Mouse (Mus musculus) heart, embryonic 14.5 days (tissue): ENCODE results near the gene Rere. TPM values are rescaled to one million over a fixed set of nuclear protein-coding genes. Genes with fewer than 3 reads are reported as not detected.
"Not testable (repeated sequence)": the region's sequence is repeated elsewhere in the genome, so short reads cannot be mapped to it uniquely, and the experiment has no call there.

ENCODE experiments used
- ATAC-seq: fragments of 200-750 bp; cut with Nextera tagmentation; 2 replicates; pipeline ENCODE4 v1.8.0; 2017; ENCODE audit warnings: low read depth, moderate TSS enrichment; ENCODE audit not compliant: insufficient number of reproducible peaks, insufficient read depth, low FRiP score
- H3K27ac ChIP-seq, 2 experiments: fragments of 200-500 bp in 1 of 2; fragments of 300-500 bp in 1 of 2; sonication (generic) in 1 of 2; replicated peaks in 1 of 2; 2 replicates each; pipeline ENCODE4 v1.5.1; 2012 to 2014; ENCODE audit warnings: low read depth in 2 of 2, low read length in 2 of 2, control low read depth in 1 of 2, mild to moderate bottlenecking in 1 of 2, mixed read lengths in 1 of 2; ENCODE audit not compliant: control insufficient read depth in 1 of 2, insufficient read depth in 1 of 2
- H3K27me3 ChIP-seq: fragments of 300-500 bp; sonication (generic); 2 replicates; pipeline ENCODE4 v1.6.1; 2014; ENCODE audit warnings: mild to moderate bottlenecking, low read length, control low read depth; ENCODE audit not compliant: control insufficient read depth, insufficient read depth
- H3K36me3 ChIP-seq: fragments of 300-500 bp; sonication (generic); 2 replicates; pipeline ENCODE4 v1.6.1; 2014; ENCODE audit warnings: mild to moderate bottlenecking, control low read depth, low read length, mixed read lengths; ENCODE audit not compliant: control insufficient read depth, insufficient read depth
- H3K4me1 ChIP-seq, 2 experiments: fragments of 200-500 bp in 1 of 2; fragments of 300-500 bp in 1 of 2; sonication (generic) in 1 of 2; 2 replicates each; pipeline ENCODE4 v1.6.1; 2012 to 2014; ENCODE audit warnings: low read length in 2 of 2, control low read depth in 1 of 2, mixed read lengths in 1 of 2; ENCODE audit not compliant: control insufficient read depth in 2 of 2, insufficient read depth in 2 of 2
- H3K4me2 ChIP-seq: fragments of 300-500 bp; sonication (generic); 2 replicates; pipeline ENCODE4 v1.6.1; 2014; ENCODE audit warnings: mild to moderate bottlenecking, low read length
- H3K4me3 ChIP-seq, 2 experiments: fragments of 200-500 bp in 1 of 2; fragments of 300-500 bp in 1 of 2; sonication (generic) in 1 of 2; 2 replicates each; pipeline ENCODE4 v1.5.1; 2012 to 2014; ENCODE audit warnings: low read length in 2 of 2, mild to moderate bottlenecking in 2 of 2, control low read depth in 1 of 2, low read depth in 1 of 2, moderate library complexity in 1 of 2; ENCODE audit not compliant: control insufficient read depth in 1 of 2, insufficient read depth in 1 of 2
- H3K9ac ChIP-seq: fragments of 300-500 bp; sonication (generic); 2 replicates; pipeline ENCODE4 v1.6.1; 2014; ENCODE audit warnings: mild to moderate bottlenecking, low read length
- H3K9me3 ChIP-seq: fragments of 300-500 bp; sonication (generic); 2 replicates; pipeline ENCODE4 v1.6.1; 2016; ENCODE audit warnings: low read length, control low read depth; ENCODE audit not compliant: control insufficient read depth
- WGBS: fragments of 180-500 bp; shearing (Covaris S2); extraction: QIAGEN DNeasy Blood & Tissue Kit; methylation state at CpG from one replicate; pipeline ENCODE4 v1.1.7; 2014; 5-methylcytosine and 5-hydroxymethylcytosine counted together
- polyA plus RNA-seq: library from polyadenylated mRNA; unstranded; fragments of >200 nt; fragmentation: Nextera tagmentation; extraction: Ambion mirVana; gene quantifications from 2 replicates; pipeline ENCODE4 v1.2.1, GENCODE M21; 2014

The Rere gene
- polyA plus RNA-seq, 1 experiment from 2014 or later = 28.5 TPM

DNA sequence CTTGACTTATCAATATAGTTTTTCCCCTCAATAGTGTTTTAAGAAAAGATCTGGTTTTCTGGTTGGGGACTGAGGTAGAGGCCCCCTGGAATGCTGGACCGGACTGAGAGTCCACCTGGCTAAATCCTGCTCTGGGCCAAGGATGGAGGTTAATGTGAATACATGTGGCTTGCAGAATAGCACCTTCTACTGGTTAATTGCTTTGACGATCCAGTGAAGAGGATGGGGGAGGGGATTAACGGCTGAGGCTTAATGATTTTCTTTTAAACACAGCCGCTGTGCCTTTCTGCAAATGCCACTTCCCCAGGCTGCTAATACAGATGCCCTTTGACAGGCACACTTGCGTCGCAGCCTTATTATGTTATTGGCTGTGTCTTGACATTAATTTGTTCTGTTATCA is 2.5 kb downstream of the Rere start:
- peak overlapping the region; percentile 71 for H3K4me2 ChIP-seq
- H3K36me3 ChIP-seq = no peaks in the 10 kb centered on the region
- no peak for ATAC-seq
- no peaks in the 10 kb centered on the region for H3K9me3 ChIP-seq
- whole genome bisulfite sequencing = 20% methylated on average over 6 of the region's 6 CpGs
- H3K4me1 ChIP-seq = peaks cover 7 to 37% of the 10 kb centered on the region in 2 experiments
- H3K27ac ChIP-seq = no peak overlapping the region
- H3K4me3 ChIP-seq = peak overlapping the region in 1 of 2 experiments; percentile 89; a peak in 1 of 4 replicates
- peak overlapping the region; percentile 99; the same call in 1 of the 2 replicates for H3K9ac ChIP-seq
- no peaks in the 10 kb centered on the region for H3K27me3 ChIP-seq

- no peak for ATAC-seq
- 85% methylated on average over 8 of the region's 8 CpGs for WGBS
- peaks cover 7 to 36% of the 10 kb centered on the region in 2 experiments for H3K4me1 ChIP-seq
Measured at GRCm38 (mm10) chr4:150286980-150287379, 5.5 kb downstream of the Rere start.

DNA sequence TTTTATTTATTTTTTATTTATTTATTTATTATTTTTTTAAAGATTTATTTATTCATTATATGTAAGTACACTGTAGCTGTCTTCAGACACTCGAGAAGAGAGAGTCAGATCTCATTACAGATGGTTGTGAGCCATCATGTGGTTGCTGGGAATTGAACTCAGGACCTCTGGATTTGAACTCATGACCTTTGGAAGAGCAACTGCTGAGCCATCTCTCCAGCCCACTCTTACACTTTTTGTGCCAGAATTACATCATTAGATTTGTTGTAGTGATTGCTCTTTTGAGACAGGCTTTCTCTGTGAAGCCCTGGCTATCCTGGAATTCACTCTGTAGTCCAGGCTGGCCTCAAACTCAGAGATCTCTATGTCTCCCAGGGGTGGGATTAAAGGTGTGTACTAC is 6.0 kb downstream of the Rere start:
- not testable (repeated sequence) for H3K9ac ChIP-seq, ATAC-seq, H3K4me3 ChIP-seq, H3K27me3 ChIP-seq, H3K4me2 ChIP-seq, H3K27ac ChIP-seq, H3K9me3 ChIP-seq
- Histone ChIP-seq H3K36me3 (0 out of 2 replicates have a peak, but pooled peaks cover 12% of the 10 kb centered on the region), H3K4me1 (peaks cover 7 to 36% of the 10 kb centered on the region in 2 experiments)
- 81% methylated on average over 1 of the region's 1 CpGs for WGBS

More at GRCm38 (mm10) chr4:150286980-150287379, 5.5 kb downstream of the Rere start:
- H3K36me3 ChIP-seq = 0 out of 2 replicates have a peak, but pooled peaks cover 12% of the 10 kb centered on the region
- no peak overlapping the region for H3K4me3 ChIP-seq
- no peaks in the 10 kb centered on the region for H3K9me3 ChIP-seq
- no peak overlapping the region for H3K27ac ChIP-seq
- no peak overlapping the region for H3K4me2 ChIP-seq
- H3K9ac ChIP-seq = no peak overlapping the region
- no peaks in the 10 kb centered on the region for H3K27me3 ChIP-seq

DNA sequence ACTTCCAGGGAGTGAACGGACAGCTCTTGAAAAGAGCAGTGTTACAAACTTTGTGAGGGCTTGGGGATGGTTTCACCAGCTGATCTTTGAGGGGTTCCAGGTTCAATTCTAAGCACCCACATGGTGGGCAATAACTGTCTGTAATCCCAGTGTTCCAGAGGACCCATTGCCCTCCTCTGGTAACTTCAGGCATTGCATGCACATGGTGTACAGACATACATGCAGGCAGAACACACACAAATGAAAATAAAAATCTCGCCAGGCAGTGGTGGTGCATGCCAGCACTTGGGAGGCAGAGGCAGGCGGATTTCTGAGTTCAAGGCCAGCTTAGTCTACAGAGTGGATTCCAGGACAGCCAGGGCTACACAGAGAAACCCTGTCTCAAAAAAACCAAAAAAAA is 10.5 kb downstream of the Rere start:
- no peaks in the 10 kb centered on the region for H3K27me3 ChIP-seq
- no peak overlapping the region for H3K27ac ChIP-seq
- no peak for ATAC-seq
- no peak overlapping the region for H3K9ac ChIP-seq
- 97% methylated on average over 3 of the region's 3 CpGs for WGBS
- H3K4me2 ChIP-seq = no peak overlapping the region
- peaks cover 0 to 13% of the 10 kb centered on the region in 2 experiments; a peak in 3 of 4 replicates for H3K4me1 ChIP-seq
- no peak overlapping the region for H3K4me3 ChIP-seq
- H3K9me3 ChIP-seq = no peaks in the 10 kb centered on the region
- peaks cover 16% of the 10 kb centered on the region; the same call in 1 of the 2 replicates for H3K36me3 ChIP-seq

DNA sequence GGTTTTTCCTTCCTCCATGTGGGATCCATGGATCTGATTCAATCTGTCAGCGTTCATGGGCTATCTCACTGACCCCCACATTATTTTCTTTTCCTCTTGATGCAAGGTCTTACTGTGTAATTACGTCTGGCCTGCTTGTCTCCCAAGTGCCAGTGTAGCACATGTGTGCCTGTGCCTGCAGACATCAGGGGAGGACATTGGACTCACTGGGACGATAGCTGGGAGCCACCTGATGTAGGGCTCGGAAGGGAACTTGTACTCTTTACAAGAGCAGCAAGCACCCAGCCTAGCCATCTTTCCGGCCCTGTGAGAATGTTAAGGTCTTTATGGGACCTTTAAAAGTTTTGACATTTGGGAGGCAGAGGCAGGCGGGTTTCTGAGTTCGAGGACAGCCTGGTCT is 13.4 kb downstream of the Rere start:
- Histone ChIP-seq H3K4me2 (no peak overlapping the region), H3K27me3 (no peaks in the 10 kb centered on the region), H3K9me3 (no peaks in the 10 kb centered on the region), H3K9ac (no peak overlapping the region), H3K4me3 (no peak overlapping the region), H3K4me1 (no peaks in the 10 kb centered on the region; a peak in 1 of 4 replicates), H3K36me3 (peaks cover 16% of the 10 kb centered on the region; the same call in 1 of the 2 replicates), H3K27ac (no peak overlapping the region)
- ATAC-seq = no peak
- WGBS = 93% methylated on average over 7 of the region's 7 CpGs

- H3K4me3 ChIP-seq = no peak overlapping the region
- peaks cover 14% of the 10 kb centered on the region; the same call in 1 of the 2 replicates for H3K36me3 ChIP-seq
- ATAC-seq = no peak
- 94% methylated on average over 7 of the region's 7 CpGs for WGBS
- H3K27ac ChIP-seq = no peak overlapping the region
- H3K4me2 ChIP-seq = no peak overlapping the region
- H3K27me3 ChIP-seq = no peaks in the 10 kb centered on the region
- H3K9me3 ChIP-seq = no peaks in the 10 kb centered on the region
- H3K9ac ChIP-seq = no peak overlapping the region
- H3K4me1 ChIP-seq = peaks cover 2 to 4% of the 10 kb centered on the region in 2 experiments; a peak in 1 of 4 replicates
Measured at GRCm38 (mm10) chr4:150295966-150296365, 14.5 kb downstream of the Rere start.

DNA sequence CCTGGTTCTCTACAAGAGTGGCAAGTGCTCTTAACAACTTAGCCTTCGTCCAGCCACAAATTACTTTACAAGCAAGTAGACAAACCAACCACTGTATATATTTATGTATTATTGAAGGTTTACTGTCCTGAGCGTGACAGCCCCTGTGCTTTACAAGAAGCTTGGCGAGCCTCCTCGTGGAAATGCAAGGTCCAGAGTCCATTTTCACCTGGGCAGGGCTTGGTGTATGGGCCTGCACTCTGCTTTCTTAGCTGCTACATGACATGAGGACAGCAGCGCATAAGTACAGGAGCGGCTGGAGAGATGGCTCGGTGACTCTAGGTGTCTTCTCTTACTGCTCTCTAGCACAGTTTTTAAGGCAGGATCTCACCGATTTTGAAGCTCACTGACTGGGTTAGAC is 21.3 kb downstream of the Rere start:
- Histone ChIP-seq H3K27me3 (no peaks in the 10 kb centered on the region), H3K9me3 (no peaks in the 10 kb centered on the region), H3K4me2 (no peak overlapping the region), H3K27ac (no peak overlapping the region), H3K9ac (no peak overlapping the region), H3K4me1 (peaks cover 11 to 37% of the 10 kb centered on the region in 2 experiments), H3K36me3 (no peaks in the 10 kb centered on the region), H3K4me3 (no peak overlapping the region)
- 92% methylated on average over 8 of the region's 8 CpGs for WGBS
- ATAC-seq = no peak

- WGBS = 50% methylated on average over 2 of the region's 2 CpGs
- Histone ChIP-seq H3K27me3 (no peaks in the 10 kb centered on the region), H3K4me2 (no peak overlapping the region), H3K36me3 (no peaks in the 10 kb centered on the region), H3K9ac (no peak overlapping the region), H3K9me3 (no peaks in the 10 kb centered on the region), H3K4me3 (no peak overlapping the region), H3K4me1 (peaks cover 18 to 56% of the 10 kb centered on the region in 2 experiments), H3K27ac (no peak overlapping the region)
- no peak for ATAC-seq
Measured at GRCm38 (mm10) chr4:150306701-150307100, 25.3 kb downstream of the Rere start.
